Mouse (Mus musculus) granulocyte monocyte progenitor cell, adult 5-6 weeks (primary cell): ENCODE results near the gene Lsm10. TPM values are rescaled to one million over a fixed set of nuclear protein-coding genes. Genes with fewer than 3 reads are reported as not detected.
A peak's percentile ranks its signal among the peaks of the same experiment; 100 is the strongest.

ENCODE experiments used
- ATAC-seq: replicated peaks from 2 replicates; pipeline ENCODE4 v1.8.0; 2016; ENCODE audit warnings: mild to moderate bottlenecking, moderate TSS enrichment, inconsistent platforms; ENCODE audit not compliant: poor library complexity, severe bottlenecking
- total RNA-seq, 2 experiments: library from RNA; stranded (forward) in 1 of 2; stranded (reverse) in 1 of 2; fragments of 200-712, 200-1000 nt in 1 of 2; fragments of >200 nt in 1 of 2; fragmentation: Nextera tagmentation in 1 of 2; gene quantifications; 2 replicates each; pipeline ENCODE4 v1.2.3; 2014 to 2017

Lsm10 gene
- total RNA-seq, 2 experiments from 2014 or later = 10.9 to 23.0 TPM

DNA sequence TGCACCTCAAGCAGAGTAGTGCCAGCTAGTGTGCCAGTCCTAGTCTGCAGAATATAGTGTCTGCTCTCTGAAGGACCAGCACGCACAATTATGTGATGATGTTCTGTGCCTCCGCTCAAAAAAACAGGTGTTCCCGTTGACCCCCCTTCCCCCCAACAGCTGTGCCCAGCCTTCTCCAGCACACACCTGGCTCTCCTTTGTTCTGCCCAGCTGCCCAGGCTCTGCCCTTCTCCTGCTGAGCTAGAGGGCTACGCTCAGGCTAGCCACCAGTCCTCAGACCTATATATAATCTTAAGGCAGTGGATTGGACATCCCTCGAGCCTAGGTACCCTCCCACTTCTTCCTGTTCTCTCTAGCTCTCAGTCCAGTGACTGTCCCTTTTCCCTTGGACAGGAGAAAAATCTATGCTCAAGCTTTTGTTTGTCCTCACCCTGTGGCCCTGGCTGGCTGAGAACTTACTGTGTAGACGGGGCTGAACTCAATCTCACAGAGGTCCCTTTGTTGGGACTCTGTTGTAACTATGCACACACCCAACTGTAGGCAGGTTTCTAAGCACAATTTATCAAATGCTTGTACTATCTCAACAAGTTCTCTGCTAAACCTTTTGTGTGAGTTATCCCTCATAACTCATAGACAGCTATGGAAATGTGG lies 19.6 kb downstream of the Lsm10 start:
- no peak for ATAC-seq

DNA sequence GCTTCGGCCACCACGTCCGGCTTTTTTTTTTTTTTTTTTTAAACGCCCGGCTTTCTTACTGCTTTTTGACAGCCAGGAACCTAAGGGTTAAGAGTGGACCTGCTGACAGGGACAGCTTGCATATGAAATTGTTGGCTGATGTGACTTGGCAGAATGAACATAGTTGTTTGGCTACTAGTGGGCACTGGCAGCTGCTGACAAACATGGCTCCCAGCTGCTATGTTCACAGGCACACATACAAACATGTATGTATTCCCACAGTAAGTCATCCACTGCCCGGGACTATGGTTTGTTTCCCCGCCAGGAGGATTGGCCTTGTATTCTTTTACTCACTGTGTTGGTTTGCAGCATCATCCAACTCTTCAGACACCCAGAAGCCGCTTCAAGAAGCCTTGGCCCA lies 20.7 kb downstream of the Lsm10 start:
- ATAC-seq = no peak

DNA sequence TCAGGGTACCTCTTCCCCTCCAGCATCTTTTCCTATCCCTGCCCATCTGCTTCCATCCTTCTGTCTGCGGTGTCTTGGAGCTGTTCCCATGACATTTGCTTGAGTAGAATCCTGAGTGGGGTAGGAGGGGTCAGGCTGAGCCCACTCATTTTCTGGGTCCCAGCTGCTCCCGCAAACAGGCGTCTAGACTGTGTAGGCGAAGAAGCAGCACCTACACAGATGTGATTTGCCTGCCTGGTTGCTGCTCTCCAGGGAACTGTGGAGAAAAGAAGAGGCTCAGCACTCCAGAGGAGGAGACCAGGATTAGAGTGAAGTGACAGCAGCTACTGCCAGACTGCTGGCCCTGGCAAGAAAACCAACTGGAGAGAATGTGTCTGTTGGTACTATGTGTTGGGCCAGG lies 22.2 kb downstream of the Lsm10 start:
- ATAC-seq = no peak

DNA sequence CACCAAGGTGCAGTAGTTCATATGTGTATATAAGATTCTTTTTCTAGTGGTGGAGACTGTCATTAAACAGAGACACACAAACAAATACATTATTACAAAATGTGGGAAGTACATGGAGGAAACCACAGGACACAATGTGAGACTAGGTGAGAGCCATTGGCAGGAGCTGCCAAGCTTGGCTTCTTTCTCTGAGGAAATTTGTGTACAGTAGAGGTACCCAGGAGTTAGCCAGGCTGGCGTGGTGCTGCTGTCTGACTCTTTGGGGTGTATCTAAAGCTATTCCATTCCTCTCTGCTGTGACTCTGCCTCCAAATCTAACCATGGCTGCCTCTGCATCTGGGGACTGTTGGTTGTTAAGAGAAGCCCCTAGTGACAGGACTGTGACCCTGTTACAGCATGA lies 22.6 kb downstream of the Lsm10 start:
- no peak for ATAC-seq

DNA sequence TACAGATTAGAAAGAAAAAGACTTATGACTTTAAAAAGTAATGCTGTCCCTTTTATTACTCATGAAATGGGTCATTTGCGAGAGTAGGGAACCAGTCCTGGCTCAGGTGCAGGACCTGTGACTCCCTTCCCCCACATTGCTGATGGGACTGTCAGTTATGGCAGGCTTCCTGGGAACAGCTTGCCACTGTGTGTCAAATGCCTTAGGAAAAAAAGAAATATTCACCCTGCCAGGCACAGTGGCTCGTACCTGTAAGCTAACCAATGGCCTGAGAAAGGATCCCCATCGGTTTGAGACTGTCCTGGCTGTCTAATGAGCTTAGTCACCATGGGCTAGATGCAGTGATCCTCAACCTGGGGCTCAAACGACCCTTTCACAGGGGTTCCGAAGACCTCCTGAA lies 23.6 kb downstream of the Lsm10 start:
- no peak for ATAC-seq

DNA sequence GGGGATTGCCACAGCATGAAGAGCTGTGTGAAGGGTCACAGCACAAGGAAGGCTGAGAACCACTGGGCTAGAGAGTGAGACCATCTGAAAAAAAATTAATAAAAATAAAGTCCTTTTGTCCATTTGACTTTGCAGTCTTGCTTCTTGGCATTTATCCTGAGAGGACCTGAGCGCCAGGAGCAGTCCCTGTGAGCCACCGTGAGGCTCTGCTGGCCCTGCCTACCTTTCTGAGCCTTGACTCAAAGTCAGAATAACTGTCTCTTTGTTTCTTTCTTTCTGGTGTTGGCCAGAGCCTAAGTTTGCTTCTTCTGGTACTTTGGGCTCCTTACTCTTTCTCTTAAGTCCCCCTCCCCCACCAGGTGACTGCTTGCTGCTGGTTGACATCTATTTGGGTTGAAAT lies 24.1 kb downstream of the Lsm10 start:
- no peak for ATAC-seq

DNA sequence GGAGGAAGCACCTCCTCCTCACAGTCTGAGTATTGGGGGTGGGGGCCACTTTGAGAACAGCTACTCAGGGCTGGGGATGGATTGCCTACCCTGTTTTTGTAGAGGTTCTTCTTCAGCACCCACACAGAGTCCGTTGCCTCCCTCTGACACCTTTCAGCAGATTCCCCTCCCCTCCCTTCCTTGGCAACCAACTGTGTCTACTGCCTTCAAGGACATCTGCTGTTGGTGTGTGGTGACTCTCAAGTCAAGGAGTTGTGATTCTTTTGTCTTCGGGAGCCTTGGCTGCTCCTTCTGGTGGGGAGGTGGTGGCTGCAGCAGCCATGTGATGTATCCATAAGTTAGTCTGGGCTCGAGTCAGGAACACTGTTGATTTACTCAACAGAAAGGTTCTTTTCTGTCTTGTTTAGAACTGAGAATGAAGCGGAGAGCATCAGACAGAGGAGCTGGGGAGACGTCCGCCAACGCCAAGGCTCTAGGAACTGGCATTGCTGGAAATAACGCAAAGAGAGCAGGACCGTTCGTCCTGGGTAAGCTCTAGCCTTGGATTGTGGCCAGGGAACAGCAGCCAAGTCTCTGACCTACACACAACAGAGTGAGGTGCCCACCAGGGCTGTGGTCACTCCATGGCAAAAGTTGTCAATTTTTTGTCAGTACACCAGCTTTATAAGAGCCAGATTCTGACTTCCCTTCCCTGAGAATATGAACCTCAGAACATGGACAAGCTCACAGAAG lies 27.1 kb downstream of the Lsm10 start:
- ATAC-seq = no peak

DNA sequence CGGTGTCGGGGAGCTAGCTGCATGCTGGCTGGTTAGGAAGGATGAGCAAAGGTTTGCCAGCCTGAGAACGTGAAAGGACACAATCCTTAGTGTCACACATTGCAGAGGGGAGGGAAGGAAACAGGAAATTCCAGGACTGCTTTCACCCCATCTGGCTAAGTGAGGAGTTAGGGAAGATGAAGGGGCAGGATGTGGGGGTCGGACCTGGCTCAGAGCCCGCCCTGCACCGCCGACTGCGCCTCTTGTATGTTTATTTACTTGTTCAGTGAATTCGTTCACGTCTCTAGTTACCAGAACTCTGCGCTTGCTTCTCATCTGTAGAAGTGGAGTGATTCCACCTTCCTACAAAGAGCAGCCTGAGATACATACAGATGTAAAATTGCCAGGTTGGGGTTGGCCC lies 34.1 kb downstream of the Lsm10 start:
- ATAC-seq = no peak

DNA sequence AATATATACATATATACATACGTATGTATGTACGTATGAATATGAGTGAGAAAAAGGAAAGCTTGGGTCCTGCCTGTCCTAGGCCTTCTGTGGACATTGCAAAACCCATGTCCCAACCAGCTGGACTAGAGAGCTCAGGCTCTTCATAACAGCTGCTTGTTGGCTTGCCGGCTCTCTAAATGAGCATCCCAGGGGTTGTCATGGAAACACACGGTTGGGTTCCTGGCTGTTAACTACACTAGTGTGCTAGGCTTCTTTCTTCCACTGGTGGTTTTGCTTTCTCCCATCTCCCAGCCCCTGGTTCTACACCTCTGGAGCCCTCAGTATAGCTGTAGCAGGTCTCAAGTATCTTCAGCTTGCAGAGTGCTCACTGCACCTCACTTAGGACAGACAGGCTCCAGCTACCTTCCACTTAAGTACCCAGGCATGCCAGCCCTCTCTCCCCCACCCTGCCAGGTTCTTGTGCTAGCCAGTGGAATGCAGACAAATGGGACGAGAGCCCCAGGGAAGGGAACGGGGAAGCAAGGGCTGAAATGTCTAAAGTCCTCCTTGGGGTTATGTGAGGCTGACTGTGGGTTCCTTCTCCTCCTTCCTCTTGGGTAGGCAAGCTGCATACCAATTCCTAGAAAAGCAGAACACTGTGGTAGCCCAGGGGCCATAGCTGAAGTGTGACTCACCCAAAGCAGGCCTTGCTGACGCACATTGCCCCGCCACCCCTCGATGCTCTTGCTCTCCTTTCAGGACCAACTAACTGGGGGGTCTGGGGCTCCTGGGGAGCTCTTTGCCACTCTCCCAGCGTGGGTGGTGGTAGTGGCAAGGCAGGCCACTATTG lies 35.1 kb downstream of the Lsm10 start:
- ATAC-seq = peak; percentile 98

DNA sequence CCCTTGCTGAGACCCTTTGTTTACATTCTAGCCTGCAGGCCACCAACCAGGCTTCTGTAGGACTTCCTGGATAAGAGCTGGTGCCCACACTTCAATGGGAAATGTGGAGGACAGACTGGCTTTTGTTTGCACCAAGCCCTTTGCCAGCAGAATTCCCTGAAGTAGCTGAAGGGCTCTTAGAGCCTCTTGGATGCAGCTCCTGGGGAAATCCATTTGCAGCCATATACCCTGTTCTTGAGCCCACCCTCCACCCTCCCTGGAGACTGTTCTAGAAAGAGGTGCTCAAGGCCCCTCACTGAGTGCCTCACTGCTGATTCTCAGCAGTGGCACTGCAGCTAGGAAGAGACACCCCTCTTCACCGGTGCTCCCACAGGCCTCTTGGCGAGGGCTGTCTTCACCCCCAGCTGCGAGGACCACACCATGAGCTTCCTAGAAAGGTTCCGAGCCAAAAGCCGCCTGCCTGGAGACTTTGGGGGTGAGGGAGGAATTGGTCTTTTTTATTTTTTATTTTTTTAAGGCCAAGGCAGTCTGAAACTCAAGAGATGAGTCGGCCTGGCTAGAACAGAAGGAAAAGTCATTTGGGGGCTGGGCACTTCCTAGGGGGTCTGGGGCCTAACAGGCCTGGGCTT lies 36.3 kb downstream of the Lsm10 start:
- no peak for ATAC-seq

DNA sequence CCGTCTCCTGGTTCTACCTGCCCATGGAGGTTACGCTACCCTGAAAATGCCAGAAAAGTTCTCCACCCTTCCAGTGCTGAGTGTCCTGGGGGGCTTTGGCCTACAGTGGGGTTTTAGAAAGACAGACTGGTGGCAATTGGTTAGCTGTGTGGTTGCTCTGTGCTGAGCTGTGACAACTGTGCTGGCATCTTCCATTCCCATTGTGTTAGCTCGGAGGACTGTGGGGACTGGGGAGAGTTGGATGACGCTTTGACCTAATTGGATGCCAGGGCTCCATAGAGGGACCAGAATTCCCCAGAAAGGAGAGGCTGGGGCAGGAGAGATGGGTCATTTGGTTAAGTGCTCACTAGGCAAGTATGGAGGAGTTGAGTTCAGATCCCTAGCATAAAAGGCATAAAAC lies 37.8 kb downstream of the Lsm10 start:
- no peak for ATAC-seq

DNA sequence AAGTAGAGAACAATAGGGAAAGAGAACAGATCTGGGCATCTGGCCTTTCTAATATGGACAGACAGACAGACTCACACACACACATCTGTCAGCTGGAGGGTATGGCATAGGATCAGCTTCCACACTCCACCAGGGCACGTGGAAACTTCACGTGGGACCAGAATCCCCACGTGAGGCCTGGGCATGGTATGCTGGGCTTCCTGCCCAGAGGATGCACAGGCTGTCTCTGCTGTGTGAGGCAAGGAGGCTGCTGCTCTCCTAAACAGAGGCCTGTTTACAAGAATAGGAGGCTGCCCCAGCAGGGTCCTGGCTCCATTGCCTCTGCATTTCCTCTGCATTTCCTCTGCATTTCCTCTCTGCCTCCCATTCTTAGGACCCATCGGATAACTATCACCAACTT lies 38.2 kb downstream of the Lsm10 start:
- no peak for ATAC-seq

DNA sequence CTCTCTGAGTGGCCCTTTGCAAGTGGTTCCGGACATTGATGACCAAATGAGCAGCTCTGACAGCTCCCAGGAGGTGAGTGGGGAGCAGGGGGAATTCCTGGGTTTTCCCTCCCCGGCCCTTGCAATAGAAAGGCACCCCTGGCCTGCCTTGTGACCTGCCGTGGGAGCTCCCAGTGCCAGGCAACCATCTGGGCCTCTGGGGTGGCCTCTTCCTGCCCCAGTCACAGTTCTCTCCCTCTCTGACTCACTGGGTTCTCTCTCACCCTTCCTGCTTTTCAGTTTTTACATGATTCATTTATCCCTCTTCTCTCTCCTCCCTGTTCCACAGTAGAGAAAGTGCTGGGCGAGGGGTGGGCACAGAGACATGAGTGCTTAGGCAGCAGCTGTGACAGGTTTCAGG lies 41.4 kb downstream of the Lsm10 start:
- ATAC-seq = no peak

DNA sequence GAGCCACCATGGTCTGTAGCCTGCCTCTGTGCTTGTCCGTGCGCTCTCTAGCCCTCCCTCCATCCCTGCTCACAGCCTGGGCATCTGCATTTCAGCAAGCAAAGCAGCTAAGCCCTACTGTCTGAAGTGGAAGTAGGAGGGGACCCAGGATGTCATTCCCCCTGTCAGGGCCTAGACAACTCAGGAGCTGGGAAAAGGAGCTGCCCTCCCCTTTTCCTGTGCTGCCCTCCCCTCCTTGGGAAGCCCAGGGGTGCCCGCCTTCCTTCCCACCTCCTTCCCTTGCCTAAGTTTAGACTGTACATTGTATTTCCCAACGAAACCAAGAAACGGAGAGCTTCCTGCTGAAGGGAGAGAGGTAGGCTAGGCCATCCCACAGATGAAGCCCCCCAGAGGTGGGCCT lies 44.6 kb downstream of the Lsm10 start:
- ATAC-seq = no peak

DNA sequence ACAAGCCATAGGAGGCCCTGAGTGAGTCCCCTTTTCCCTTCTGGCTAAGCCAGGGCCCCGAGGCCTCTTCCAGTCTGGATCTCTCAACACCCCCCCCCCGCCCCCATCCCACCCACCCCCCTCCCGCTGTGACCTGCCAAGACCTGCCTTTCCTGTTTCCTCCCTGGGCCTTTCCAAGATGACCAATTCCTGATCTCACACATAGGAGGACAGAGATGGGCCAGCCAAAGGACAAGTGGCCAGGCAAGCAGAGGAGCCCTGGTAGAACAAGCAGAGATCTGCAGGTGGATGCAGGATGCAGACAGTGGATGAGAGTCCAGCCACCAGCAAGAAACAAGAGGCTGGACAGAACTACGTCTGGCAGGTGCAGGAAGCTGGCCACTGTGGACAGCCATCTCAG lies 49.0 kb downstream of the Lsm10 start:
- no peak for ATAC-seq

DNA sequence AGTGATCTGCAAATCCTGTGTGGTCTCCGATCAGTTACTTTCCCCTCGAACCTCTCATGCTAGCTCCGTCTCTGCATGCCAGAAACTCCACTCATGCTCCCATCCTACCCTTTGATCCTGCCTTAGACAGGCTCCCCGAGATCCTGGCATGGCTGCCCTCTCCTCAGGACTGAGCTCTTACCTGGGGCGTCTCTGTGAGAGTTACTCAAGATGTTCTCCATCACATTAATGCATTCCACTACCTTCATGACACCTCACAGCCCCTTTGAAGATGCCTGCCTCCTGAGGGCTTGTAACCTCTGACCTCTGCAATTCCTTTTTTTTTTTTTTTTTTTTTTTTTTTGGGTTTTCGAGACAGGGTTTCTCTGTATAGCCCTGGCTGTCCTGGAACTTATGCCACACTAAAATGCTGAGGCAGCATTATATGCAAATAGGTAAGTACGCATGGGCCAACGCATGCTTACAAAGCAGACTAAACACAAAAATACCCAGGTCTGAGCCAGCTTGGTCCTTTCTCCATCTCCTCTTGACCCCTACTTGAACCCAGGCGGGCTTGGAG lies 50.6 kb downstream of the Lsm10 start:
- ATAC-seq = no peak

DNA sequence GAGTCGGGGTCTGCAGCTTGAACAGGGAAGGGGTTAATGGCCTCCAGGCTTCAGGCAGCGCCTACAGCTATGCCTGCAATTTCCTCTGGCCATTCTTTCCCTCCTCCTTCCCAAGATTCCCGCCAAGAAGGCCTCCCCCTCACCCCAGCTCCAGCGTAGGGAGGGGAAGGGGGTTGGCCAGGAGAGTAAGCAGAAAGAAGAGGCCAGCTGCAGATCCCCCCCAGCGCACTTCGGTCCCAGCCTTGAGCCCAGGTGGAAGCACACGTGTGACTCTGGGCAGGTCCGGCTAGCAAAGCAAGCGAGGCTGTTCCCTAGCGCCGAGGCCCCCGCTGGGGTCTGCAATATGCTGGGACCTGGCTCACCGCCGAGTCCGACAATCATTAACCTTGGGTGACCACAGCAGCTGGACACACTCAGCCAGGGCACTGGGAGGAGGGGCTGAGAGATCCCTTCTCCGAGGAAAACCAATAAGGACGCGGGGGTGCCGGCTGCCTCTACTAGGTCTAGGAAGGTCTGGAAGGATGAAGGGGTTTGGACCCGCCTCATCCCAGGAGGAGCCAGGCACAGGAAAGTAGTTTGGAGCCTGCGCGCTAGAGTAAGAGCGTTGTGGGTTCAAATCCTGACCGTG lies 51.2 kb downstream of the Lsm10 start, which contains the start of gene Eva1b:
Gene Eva1b (plus strand): TSS at position 212 of the 628 bp plus-strand sequence.
- no peak for ATAC-seq
